Mouse (Mus musculus) stomach, embryonic 14.5 days (tissue): Measurements from ENCODE around the gene Acad12. TPM values are rescaled to one million over a fixed set of nuclear protein-coding genes. Genes with fewer than 3 reads are reported as not detected.
"Not testable (repeated sequence)": the region's sequence is repeated elsewhere in the genome, so short reads cannot be mapped to it uniquely, and the experiment has no call there.

ENCODE experiments used
- ATAC-seq: fragments of 200-750 bp; cut with Nextera tagmentation; 2 replicates; pipeline ENCODE4 v1.8.0; 2017; ENCODE audit warnings: low read depth, moderate TSS enrichment; ENCODE audit not compliant: insufficient number of reproducible peaks, insufficient read depth, low FRiP score
- H3K27ac ChIP-seq: fragments of 300-500 bp; sonication (generic); 2 replicates; pipeline ENCODE4 v1.5.1; 2014; ENCODE audit warnings: mild to moderate bottlenecking, low read length, moderate library complexity, mixed read lengths
- H3K27me3 ChIP-seq: fragments of 300-500 bp; sonication (generic); 2 replicates; pipeline ENCODE4 v1.6.1; 2014; ENCODE audit warnings: low read length, control low read depth, mixed read lengths; ENCODE audit not compliant: control insufficient read depth, insufficient read depth
- H3K36me3 ChIP-seq: fragments of 300-500 bp; sonication (generic); 2 replicates; pipeline ENCODE4 v1.6.1; 2014; ENCODE audit warnings: mild to moderate bottlenecking, control low read depth, low read length, moderate library complexity, mixed read lengths; ENCODE audit not compliant: control insufficient read depth, insufficient read depth
- H3K4me1 ChIP-seq: fragments of 300-500 bp; sonication (generic); 2 replicates; pipeline ENCODE4 v1.6.1; 2014; ENCODE audit warnings: low read length, control low read depth, mixed read lengths; ENCODE audit not compliant: control insufficient read depth, insufficient read depth
- H3K4me2 ChIP-seq: fragments of 300-500 bp; sonication (generic); replicated peaks from 2 replicates; pipeline ENCODE4 v1.6.1; 2014; ENCODE audit warnings: low read depth, low read length, control low read depth
- H3K4me3 ChIP-seq: fragments of 300-500 bp; sonication (generic); 2 replicates; pipeline ENCODE4 v1.5.1; 2014; ENCODE audit warnings: low read depth, low read length, control low read depth
- H3K9ac ChIP-seq: fragments of 300-500 bp; sonication (generic); replicated peaks from 2 replicates; pipeline ENCODE4 v1.6.1; 2014; ENCODE audit warnings: low read depth, mild to moderate bottlenecking, control low read depth, low read length, moderate library complexity, mixed read lengths
- H3K9me3 ChIP-seq: fragments of 300-500 bp; sonication (generic); 2 replicates; pipeline ENCODE4 v1.6.1; 2016; ENCODE audit warnings: low read depth, low read length, control low read depth; ENCODE audit not compliant: control insufficient read depth
- WGBS: fragments of 180-500 bp; shearing (Covaris S2); extraction: QIAGEN DNeasy Blood & Tissue Kit; methylation state at CpG from one replicate; pipeline ENCODE4 v1.1.7; 2014; 5-methylcytosine and 5-hydroxymethylcytosine counted together
- polyA plus RNA-seq: library from polyadenylated mRNA; unstranded; fragments of >200 nt; fragmentation: Nextera tagmentation; extraction: Ambion mirVana; gene quantifications from 2 replicates; pipeline ENCODE4 v1.2.1, GENCODE M21; 2014

The Acad12 gene
- polyA plus RNA-seq, 1 experiment from 2014 or later = 2.7 TPM

GRCm38 (mm10) chr5:121660059-121660896 is 41.5 kb upstream of the Acad12 start, which contains the start of the genes Acad10 and Brap:
Gene Acad10, minus strand, starts transcription at chr5:121660514.
Gene Brap, plus strand, starts transcription at chr5:121660563.
- Histone ChIP-seq H3K36me3 (peaks cover 13% of the 10 kb centered on the region), H3K27ac (peak within 1 kb of the TSS; percentile 48; the same call in 1 of the 2 replicates), H3K9me3 (no peaks in the 10 kb centered on the region), H3K4me1 (peaks cover 12% of the 10 kb centered on the region; the same call in 1 of the 2 replicates), H3K9ac (peak within 1 kb of the TSS; percentile 84), H3K27me3 (no peaks in the 10 kb centered on the region), H3K4me3 (peak within 1 kb of the TSS; percentile 98), H3K4me2 (peak within 1 kb of the TSS; percentile 86)
- peak; percentile 88 for ATAC-seq
- WGBS = 1% methylated on average over 79 of the region's 85 CpGs

GRCm38 (mm10) chr5:121657656-121658055 is 38.9 kb upstream of the Acad12 start:
- 83% methylated on average over 6 of the region's 6 CpGs for WGBS
- H3K4me1 ChIP-seq = peaks cover 12% of the 10 kb centered on the region; the same call in 1 of the 2 replicates
- H3K9me3 ChIP-seq, H3K4me3 ChIP-seq, H3K27ac ChIP-seq, H3K4me2 ChIP-seq, H3K36me3 ChIP-seq, H3K27me3 ChIP-seq, ATAC-seq, H3K9ac ChIP-seq: not testable (repeated sequence)

GRCm38 (mm10) chr5:121656866-121657265 is 38.1 kb upstream of the Acad12 start:
- H3K4me1 ChIP-seq, H3K4me3 ChIP-seq, H3K9ac ChIP-seq, H3K27me3 ChIP-seq, ATAC-seq, H3K36me3 ChIP-seq, H3K9me3 ChIP-seq, H3K27ac ChIP-seq, H3K4me2 ChIP-seq: not testable (repeated sequence)
- WGBS = 73% methylated on average over 6 of the region's 6 CpGs

DNA sequence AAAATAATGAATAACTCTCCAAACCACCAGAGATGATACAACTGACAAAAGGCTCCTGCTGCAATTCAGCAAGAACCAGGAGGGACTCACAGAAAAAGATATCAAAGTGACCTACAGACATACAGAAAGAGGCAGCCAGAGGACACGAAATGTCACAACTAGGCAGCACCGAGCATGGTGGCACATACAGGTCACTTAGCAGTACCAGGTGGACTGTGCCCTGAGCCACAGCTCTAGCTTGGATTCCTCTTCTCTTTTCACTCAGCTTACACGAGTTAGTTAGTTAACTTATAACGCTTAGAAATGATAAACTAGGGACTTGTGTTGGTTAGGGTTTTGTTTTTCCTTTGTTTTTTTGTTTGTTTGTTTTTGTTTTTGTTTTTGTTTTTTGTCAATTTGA is 35.8 kb upstream of the Acad12 start:
- WGBS = 76% methylated on average over 4 of the region's 4 CpGs
- ATAC-seq = no peak
- H3K4me1 ChIP-seq = 0 out of 2 replicates have a peak, but pooled peaks cover under 1% of the 10 kb centered on the region

DNA sequence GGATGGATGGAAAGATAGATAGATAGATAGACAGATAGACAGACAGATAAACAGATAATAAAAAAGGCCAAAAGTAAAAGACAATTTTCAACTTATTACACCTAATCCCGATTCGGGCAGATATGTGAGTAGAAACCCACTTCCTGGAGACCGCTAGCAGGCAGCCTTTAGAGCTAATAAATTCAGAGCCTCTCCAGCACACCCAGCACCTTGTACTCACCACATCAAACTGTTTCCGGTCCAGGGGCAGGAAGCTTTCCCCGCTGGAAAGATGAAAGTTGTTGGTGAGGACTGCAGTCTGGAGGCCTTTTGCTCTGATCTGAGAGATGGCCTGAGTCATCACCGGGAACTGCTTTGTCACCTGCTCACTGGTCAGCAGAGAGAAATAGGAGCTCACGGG is 30.4 kb upstream of the Acad12 start:
- H3K36me3 ChIP-seq = no peaks in the 10 kb centered on the region
- H3K27ac ChIP-seq = no peak overlapping the region
- no peaks in the 10 kb centered on the region for H3K27me3 ChIP-seq
- H3K4me1 ChIP-seq = no peaks in the 10 kb centered on the region
- no peak overlapping the region for H3K4me3 ChIP-seq
- ATAC-seq = no peak
- H3K4me2 ChIP-seq = no peak overlapping the region
- 77% methylated on average over 7 of the region's 7 CpGs for WGBS
- no peaks in the 10 kb centered on the region for H3K9me3 ChIP-seq
- H3K9ac ChIP-seq = no peak overlapping the region

More for the DNA sequence above, 35.8 kb upstream of the Acad12 start:
- H3K4me3 ChIP-seq = no peak overlapping the region
- no peaks in the 10 kb centered on the region for H3K9me3 ChIP-seq
- H3K4me2 ChIP-seq = no peak overlapping the region
- H3K27ac ChIP-seq = no peak overlapping the region
- no peaks in the 10 kb centered on the region for H3K27me3 ChIP-seq
- no peak overlapping the region for H3K9ac ChIP-seq
- H3K36me3 ChIP-seq = no peaks in the 10 kb centered on the region

DNA sequence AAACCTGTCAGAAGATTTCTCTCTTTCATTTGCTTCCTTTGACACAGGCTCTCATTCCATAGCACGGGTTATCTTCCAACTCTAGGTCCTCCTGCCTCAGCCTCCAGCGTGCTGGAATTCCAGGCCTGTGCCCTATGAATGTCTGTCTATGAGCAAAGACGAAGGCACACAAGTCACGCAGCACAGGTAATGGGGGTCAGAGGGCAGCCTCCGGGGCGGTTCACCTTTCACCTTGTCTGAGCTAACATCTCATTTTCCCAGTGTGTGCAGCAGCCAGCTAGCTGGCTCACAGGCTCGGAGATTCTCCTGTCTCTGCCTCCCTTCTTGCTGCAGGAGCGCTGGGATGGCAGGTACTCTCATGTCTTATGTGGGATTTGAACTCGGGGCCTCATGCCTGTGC is 20.9 kb upstream of the Acad12 start:
- Histone ChIP-seq H3K9me3 (no peaks in the 10 kb centered on the region), H3K4me1 (no peaks in the 10 kb centered on the region), H3K27me3 (no peaks in the 10 kb centered on the region), H3K4me2 (no peak overlapping the region), H3K27ac (no peak overlapping the region), H3K9ac (no peak overlapping the region), H3K4me3 (no peak overlapping the region), H3K36me3 (no peaks in the 10 kb centered on the region; the same call in 1 of the 2 replicates)
- ATAC-seq = no peak
- WGBS = 89% methylated on average over 9 of the region's 9 CpGs

DNA sequence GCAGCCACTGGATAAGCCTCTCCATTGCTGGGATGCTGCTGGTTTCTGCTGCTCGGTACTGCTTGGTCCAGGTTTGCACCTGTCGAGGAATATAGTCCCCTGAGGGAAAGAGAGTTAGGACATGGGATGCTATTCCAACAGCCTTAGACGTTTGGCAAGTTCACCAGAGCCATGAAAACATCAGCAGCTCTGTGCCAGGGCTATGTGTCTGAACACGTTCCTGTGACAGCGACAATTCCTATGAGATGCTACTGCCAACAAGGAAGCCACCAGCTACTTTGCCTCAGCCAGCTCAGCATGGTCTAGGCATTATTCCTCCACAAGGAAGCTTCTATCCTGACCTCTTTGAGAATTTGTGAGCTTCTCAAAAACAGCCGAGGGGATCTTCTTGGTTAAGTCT is 18.6 kb upstream of the Acad12 start:
- WGBS = 76% methylated on average over 6 of the region's 6 CpGs
- no peak for ATAC-seq
- no peak overlapping the region for H3K9ac ChIP-seq

GRCm38 (mm10) chr5:121634668-121635067 is 15.9 kb upstream of the Acad12 start:
- ATAC-seq = no peak
- Histone ChIP-seq H3K4me1 (no peaks in the 10 kb centered on the region), H3K27me3 (no peaks in the 10 kb centered on the region), H3K4me2 (no peak overlapping the region), H3K27ac (no peak overlapping the region), H3K9ac (no peak overlapping the region), H3K4me3 (no peak overlapping the region), H3K9me3 (no peaks in the 10 kb centered on the region), H3K36me3 (no peaks in the 10 kb centered on the region; the same call in 1 of the 2 replicates)
- 82% methylated on average over 5 of the region's 5 CpGs for WGBS

More for the DNA sequence above, 18.6 kb upstream of the Acad12 start:
- Histone ChIP-seq H3K36me3 (no peaks in the 10 kb centered on the region; the same call in 1 of the 2 replicates), H3K4me3 (no peak overlapping the region), H3K27me3 (no peaks in the 10 kb centered on the region), H3K9me3 (no peaks in the 10 kb centered on the region), H3K4me1 (no peaks in the 10 kb centered on the region), H3K4me2 (no peak overlapping the region), H3K27ac (no peak overlapping the region)
